Mouse (Mus musculus) 3134 (cell line): Measurements from ENCODE around the gene Cnmd.

Experiments used
- DNase-seq: peaks from one replicate; pipeline ENCODE4 v3.0.0-alpha.2; 2011; ENCODE audit warnings: low spot score; ENCODE audit not compliant: insufficient read length; ENCODE audit errors: extremely low read depth

Cnmd gene

DNA sequence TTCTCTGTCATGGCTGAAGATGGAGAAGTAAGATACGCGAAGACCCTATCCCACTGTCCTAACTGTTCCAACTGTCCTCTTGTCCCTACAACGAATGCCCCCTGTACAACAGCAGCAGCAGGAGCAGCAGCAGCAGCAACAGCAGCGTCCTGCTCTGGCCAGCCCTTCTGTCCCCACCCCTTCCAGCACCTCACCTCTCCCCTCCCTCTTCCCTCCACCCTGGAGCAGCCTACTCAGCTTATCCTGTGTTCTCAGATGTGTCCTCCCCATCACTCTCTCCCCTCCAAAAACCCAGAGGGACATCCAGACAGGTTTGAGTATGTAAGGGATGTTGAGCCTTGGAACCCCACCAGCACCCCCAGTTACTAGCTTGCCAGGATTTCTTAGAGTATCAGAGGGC is at the start of gene Cnmd:
Gene Cnmd (minus strand): TSS at position 170 of the 400 bp plus-strand sequence.
- no peak for DNase-seq

DNA sequence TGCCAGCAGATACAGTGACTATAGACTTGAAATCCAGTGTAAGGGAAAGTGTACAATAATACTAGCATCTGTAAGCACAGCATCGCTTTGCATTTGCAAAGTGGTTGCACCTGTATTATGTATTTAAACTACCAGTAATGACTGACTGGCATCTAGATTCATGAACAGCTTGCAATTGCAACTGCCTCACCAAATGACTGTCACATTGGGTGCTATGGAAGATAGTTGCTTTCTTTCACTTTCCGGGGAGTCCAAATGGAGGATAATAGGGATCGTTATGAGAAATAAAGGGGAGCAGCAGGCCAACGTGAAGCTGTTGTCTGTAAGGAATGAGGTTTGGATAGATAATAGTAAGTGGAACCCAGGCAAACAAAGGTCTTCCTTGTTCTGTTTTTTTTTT is 49.3 kb upstream of the Cnmd start:
- no peak for DNase-seq

DNA sequence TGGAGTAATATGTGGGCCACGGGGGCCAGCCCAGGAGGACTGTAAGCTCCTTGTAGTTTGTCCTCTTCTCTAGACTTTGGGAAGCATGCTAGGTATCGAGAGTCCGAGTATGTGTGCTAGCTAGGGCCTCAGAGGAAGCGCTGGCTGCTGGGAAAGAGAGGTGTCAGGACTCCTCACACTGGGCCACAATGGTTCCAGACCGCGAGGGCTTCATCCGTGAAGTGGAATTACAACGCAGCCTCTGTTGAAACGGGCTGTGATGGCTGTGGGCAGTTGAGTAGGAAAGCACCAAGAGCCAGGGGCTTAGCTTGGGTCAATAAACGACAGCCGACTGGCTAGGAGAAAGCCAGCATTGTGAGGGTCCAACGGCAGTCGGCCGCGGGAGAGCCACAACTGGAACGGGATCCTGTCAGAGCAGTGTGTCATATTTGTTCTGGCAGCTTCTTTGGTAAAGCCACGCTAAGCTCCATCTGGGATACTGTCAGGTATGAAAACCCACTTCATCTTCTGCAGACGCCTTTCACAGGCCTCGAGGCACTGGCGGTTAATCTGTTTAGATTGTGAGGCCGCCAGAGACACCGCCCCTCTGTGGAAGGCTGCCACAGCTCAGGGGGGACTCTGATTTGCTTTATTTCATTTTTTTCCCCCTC is 41.7 kb upstream of the Cnmd start:
- DNase-seq = no peak

DNA sequence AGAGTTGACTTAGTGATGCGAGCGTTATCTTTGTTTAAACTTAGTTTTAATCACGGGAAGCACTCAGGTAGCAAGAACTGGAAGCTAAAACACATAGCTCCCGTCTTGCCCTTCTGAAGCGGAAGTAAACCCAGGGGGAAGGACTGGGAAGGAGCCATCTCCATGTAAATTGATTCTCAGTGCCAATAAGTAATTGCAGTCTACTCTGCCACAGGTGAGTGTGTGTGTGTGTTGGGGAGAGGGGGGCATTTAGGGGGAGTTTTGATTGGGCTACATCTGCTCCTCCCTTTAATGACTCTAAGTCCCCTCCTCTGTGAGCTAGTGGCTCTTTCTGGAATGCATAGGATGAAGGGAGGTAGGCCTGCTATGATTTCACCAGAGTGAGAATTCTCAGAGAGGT is 39.6 kb upstream of the Cnmd start:
- DNase-seq = no peak

GRCm38 (mm10) chr14:79701054-79701453 is 39.1 kb upstream of the Cnmd start:
- no peak for DNase-seq

- DNase-seq = no peak
Observed at GRCm38 (mm10) chr14:79699381-79699780, 37.4 kb upstream of the Cnmd start.

DNA sequence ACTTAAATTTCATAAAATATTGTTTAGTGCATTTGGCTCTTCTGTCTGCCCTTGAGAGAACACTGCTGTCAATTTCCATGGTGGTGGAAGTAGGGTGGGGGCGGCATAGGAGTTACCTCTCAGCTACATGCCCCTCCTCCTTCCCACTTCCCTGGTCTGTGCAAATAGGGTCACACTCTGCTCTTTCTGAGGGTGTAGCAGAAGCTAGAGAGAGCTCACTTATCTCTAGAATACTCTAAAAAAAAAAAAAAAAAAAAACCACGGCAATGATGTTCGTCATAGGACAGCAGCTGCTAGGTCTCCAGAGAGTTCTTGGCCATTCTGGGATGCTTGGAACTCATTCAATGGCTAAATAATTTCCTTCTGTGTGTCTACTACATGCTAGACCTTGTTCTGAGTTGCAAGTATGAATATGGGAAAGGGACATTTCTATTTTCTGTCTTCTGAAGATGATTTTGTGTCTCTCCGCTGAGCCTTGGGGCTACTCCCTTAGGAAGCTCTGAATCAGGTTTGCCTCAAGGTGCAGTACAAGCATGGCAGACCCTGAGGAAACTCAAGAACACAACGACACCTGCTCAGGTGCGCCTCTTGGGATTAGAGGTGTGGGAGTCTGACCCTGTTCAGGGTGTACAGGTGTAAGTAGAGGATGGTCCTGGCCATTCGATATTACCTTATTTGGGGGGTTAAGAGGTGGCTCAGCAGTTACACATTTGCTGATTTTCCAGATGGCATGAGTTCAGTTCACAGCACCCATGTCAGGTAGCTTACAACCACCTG is 28.3 kb upstream of the Cnmd start:
- no peak for DNase-seq

DNA sequence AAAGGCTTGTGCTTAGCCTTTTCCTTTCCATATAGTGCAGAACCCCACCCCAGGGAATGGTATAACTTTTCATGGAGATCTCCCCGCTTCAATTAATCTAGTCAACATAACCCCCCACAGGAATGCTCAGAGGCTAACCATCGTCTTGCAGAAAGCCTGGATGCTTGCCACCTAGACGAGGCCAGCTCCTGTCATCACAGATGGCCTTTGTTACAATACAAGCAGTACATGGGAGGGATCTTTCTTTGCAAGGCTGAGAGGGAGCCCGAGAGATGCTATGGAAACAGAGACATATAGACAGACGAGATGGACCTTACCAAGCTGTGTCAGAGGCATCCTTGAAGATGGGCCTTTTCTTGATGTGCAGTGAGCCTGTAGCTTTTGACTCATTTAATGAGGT is 18.7 kb upstream of the Cnmd start:
- no peak for DNase-seq

DNA sequence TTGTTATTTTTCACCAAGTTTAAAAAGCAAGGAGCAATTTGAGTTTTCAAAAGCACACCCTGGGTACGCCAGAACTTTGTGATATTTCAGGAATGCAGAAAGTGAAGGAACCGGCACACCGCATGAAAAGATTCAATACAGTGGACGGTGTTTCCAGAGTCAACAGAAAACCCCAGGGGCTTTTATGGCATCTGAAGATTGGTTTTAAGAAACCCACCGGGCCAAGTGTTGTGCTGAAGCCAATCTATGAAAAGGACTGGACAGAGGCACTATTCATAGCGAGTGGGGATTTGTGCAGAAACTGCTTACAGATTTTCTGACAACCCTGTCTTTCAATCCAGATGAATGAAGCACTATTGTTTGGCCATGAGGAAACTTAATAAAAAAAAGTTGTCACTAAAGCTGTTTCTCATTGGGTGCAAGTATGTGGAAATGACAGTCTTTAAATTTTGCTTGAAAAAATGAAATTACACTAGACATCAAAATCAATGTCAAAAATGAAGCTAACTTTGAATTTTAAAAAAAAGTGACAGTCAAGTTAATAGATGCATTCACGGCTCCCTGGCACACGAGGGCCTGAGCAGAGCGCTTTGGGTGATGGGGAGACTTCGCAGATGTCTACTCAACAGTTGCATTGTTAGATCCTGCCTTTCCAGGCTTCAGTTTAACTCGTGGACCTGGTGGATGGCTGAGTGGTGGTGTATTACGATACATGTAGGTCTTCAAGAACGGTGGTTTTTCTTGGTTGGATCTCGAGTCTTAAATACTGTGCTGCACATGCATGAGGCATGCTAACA is 16.1 kb upstream of the Cnmd start:
- no peak for DNase-seq

DNA sequence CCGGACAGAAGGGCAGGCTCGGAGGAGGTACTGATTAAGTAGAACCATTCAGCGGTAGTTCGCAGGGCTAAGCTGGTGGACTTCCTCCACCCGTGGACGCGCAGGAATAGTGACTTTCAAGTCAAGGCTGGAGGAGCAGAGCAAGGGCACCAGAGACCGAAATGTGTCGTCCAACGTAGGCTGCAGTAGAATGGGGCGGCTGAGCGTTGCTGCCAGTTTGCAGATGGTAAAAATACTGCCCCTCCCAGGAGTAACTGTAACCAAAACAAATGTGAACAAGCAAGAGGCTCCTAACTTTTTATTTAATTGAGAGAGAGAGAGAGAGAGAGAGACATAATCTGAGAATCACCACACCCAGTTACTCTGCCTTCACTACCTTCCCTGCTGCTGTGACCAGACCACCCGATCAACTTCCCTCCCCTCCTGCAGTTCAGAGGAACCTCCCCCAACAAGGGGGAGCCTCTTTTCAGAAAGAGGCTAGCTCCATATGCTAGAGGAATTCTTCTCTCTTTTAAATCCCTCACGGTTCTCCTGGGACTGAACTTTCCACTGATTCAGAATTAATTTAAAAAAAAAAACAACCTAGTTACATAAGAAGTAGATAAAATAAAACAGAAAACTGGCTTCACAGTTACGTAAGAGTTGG is 15.3 kb upstream of the Cnmd start:
- DNase-seq = no peak

GRCm38 (mm10) chr14:79673083-79674013 is 11.4 kb upstream of the Cnmd start:
- DNase-seq = no peak

GRCm38 (mm10) chr14:79672567-79672966 is 10.6 kb upstream of the Cnmd start:
- no peak for DNase-seq

GRCm38 (mm10) chr14:79671008-79671407 is 9.0 kb upstream of the Cnmd start:
- DNase-seq = no peak

DNA sequence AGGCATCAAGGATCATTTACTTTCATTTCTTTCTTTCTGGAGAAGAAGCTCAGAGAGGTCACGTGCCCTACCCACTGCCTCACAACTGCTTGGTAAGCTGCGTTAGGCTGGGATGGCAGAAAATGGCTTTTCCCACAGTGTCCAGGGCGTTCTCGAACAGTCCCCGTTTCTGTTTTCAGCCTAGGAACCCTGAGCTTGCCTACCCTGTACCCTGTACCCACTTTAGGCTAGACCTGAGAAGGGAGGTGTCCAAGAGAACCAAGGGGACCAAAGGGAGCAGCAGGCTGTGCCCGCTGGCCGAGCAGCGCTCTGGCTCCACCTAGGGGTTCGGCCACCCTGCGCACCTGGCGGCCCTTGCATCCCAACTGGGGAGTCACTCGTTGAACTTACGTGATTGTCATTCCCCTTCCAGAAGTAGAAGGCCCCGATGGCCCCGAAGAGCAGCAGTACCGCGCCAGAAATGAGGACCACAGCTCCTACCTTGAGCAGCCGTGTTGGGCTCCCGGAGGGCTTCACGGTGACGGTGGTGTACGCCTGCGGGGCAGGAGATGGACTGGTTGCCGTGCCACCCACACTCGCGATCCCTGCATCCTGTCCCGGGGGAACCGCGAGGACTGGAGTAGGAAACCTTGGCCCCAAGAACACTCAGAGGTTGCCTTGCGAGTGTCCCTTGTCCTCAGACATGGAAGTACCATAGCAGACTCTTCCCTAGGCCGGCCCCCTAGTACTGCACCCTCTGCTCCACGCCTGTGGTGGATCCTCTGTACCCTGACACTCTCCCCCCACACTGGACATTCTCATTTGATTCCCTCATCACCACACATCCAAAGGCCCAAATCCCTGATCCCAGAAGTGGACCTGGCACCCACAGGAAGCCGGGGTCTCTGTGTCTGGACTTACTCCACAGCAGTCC is 709 bp downstream of the Cnmd start:
- DNase-seq = peak; percentile 39

- no peak for DNase-seq
Observed at GRCm38 (mm10) chr14:79660467-79660866, 1.5 kb downstream of the Cnmd start.

DNA sequence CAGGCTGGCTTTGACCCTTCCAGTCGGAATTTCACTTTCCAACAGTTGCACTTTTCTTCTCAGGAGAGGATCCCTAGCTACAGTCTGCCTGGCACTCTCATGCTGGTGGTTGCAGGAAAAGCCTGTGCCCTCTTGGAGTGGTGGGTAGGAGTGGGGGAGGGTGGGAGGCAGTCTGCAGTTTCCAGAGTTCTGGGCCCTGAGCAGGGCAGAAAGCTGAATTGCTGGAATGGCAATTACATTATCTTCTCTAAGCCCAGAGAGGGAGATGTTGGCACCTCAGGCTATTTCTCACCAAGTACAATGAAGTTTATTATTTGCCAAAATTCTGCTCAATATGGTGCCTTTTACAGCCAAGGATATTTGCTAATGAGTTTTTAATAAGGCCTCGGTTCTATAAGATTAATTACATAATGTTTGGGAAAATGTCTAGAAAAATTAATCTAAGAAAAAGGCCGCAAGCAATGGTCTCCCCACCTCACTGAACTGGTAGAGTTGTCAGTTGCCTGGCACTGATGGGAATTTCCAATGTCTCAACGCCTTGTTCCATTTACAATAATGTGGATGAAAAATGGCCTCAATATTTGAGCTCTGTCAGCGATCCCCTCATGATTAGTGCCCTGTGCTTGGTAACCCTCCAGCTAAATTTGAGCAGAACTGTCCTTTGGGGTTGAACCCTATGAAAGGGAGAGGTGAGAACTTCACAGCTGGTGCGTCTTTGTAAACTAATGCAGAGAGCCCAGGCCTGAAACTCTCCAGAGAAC is 3.0 kb downstream of the Cnmd start:
- DNase-seq = no peak

- no peak for DNase-seq
Observed at GRCm38 (mm10) chr14:79658286-79658685, 3.7 kb downstream of the Cnmd start.

- DNase-seq = no peak
Observed at GRCm38 (mm10) chr14:79652654-79653053, 9.3 kb downstream of the Cnmd start.
